Mouse (Mus musculus): ENCODE measurements around the gene Rbbp5.
"Not testable (repeated sequence)": the region's sequence is repeated elsewhere in the genome, so short reads cannot be mapped to it uniquely, and the experiment has no call there.

The Rbbp5 gene

GRCm38 (mm10) chr1:132476928-132477691 is at the start of gene Rbbp5:
Gene Rbbp5, plus strand, starts transcription at chr1:132477365.
- DNase-seq (ENCODE audit: low spot score in 2 of 2): peak; percentile 91 to 92

GRCm38 (mm10) chr1:132430818-132431217 is 46.3 kb upstream of the Rbbp5 start:
- peak; percentile 44 to 53 for DNase-seq (ENCODE audit: low spot score in 2 of 2)

GRCm38 (mm10) chr1:132431716-132432115 is 45.4 kb upstream of the Rbbp5 start:
- DNase-seq (ENCODE audit: low spot score in 2 of 2): peak; percentile 53 to 59

GRCm38 (mm10) chr1:132433349-132433748 is 43.8 kb upstream of the Rbbp5 start:
- DNase-seq (ENCODE audit: low spot score in 2 of 2): peak in 1 of 2 experiments; percentile 48

GRCm38 (mm10) chr1:132434032-132434431 is 43.1 kb upstream of the Rbbp5 start:
- DNase-seq (ENCODE audit: low spot score in 2 of 2): no peak

- DNase-seq (ENCODE audit: low spot score in 2 of 2): no peak
Observed at GRCm38 (mm10) chr1:132436320-132436958, 40.7 kb upstream of the Rbbp5 start.

GRCm38 (mm10) chr1:132436960-132437359 is 40.2 kb upstream of the Rbbp5 start:
- no peak for DNase-seq (ENCODE audit: low spot score in 2 of 2)

GRCm38 (mm10) chr1:132437389-132437788 is 39.8 kb upstream of the Rbbp5 start:
- no peak for DNase-seq (ENCODE audit: low spot score in 2 of 2)

- no peak for DNase-seq (ENCODE audit: low spot score in 2 of 2)
Observed at GRCm38 (mm10) chr1:132440896-132441435, 36.2 kb upstream of the Rbbp5 start.

GRCm38 (mm10) chr1:132449742-132450141 is 27.4 kb upstream of the Rbbp5 start:
- no peak for DNase-seq (ENCODE audit: low spot score in 2 of 2)

GRCm38 (mm10) chr1:132464651-132465050 is 12.5 kb upstream of the Rbbp5 start:
- no peak for DNase-seq (ENCODE audit: low spot score in 2 of 2)

GRCm38 (mm10) chr1:132468926-132469325 is 8.2 kb upstream of the Rbbp5 start:
- DNase-seq (ENCODE audit: low spot score in 2 of 2): no peak

GRCm38 (mm10) chr1:132469519-132469918 is 7.6 kb upstream of the Rbbp5 start:
- no peak for DNase-seq (ENCODE audit: low spot score in 2 of 2)

GRCm38 (mm10) chr1:132470031-132470430 is 7.1 kb upstream of the Rbbp5 start:
- DNase-seq (ENCODE audit: low spot score in 2 of 2): not testable (repeated sequence)

- no peak for DNase-seq (ENCODE audit: low spot score in 2 of 2)
Observed at GRCm38 (mm10) chr1:132471032-132471431, 6.1 kb upstream of the Rbbp5 start.

GRCm38 (mm10) chr1:132471499-132471898 is 5.7 kb upstream of the Rbbp5 start:
- DNase-seq (ENCODE audit: low spot score in 2 of 2): no peak

- DNase-seq (ENCODE audit: low spot score in 2 of 2): no peak
Observed at GRCm38 (mm10) chr1:132472537-132472936, 4.6 kb upstream of the Rbbp5 start.

- DNase-seq (ENCODE audit: low spot score in 2 of 2): no peak
Observed at GRCm38 (mm10) chr1:132474496-132474895, 2.7 kb upstream of the Rbbp5 start.

GRCm38 (mm10) chr1:132476575-132476927 is 614 bp upstream of the Rbbp5 start:
- DNase-seq (ENCODE audit: low spot score in 2 of 2): peak in 1 of 2 experiments; percentile 35

- no peak for DNase-seq (ENCODE audit: low spot score in 2 of 2)
Observed at GRCm38 (mm10) chr1:132479438-132479837, 2.3 kb downstream of the Rbbp5 start.

- DNase-seq (ENCODE audit: low spot score in 2 of 2): no peak
Observed at GRCm38 (mm10) chr1:132481619-132482018, 4.5 kb downstream of the Rbbp5 start.

GRCm38 (mm10) chr1:132483234-132483633 is 6.1 kb downstream of the Rbbp5 start:
- DNase-seq (ENCODE audit: low spot score in 2 of 2): no peak

GRCm38 (mm10) chr1:132483759-132484158 is 6.6 kb downstream of the Rbbp5 start:
- no peak for DNase-seq (ENCODE audit: low spot score in 2 of 2)

Data from right cerebral cortex, postnatal 10 days (tissue).